Mouse (Mus musculus) c-Kit-positive CD71-negative TER-119-negative erythroid progenitor cells, embryonic 14.5 days (primary cell): ENCODE results near the gene Pphln1.

ENCODE experiments used
- DNase-seq: peaks from one replicate; pipeline ENCODE4 v3.0.0-alpha.2; 2013; ENCODE audit warnings: low read depth

Pphln1 gene

DNA sequence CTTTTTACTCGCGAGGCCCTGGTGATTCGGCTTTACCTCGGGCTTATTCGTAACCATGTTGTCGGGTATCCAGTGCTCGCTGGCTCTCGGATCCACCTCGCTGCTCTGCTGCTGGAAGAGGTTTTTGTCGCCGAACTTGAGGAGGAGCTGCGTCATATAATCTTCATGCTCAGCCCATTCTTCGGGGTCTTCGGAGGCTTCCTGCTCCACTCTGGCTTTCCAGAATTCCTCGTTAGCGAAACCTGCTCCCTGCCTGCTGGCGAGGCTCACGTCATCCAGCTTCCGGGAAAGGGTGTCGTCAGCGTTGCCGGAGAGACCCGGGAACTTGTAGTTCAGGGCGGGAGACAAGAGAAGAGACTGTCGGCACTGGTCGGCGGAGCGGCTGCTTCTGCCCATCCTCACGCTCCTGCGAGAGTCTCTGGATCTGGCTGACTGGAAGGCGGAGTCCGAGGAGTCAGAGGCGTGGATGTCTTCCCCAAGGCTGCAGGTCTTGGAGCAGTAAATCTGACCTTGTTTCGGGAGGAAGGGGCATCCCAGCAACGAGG, 105.1 kb downstream of the Pphln1 start:
- DNase-seq, result no peak

DNA sequence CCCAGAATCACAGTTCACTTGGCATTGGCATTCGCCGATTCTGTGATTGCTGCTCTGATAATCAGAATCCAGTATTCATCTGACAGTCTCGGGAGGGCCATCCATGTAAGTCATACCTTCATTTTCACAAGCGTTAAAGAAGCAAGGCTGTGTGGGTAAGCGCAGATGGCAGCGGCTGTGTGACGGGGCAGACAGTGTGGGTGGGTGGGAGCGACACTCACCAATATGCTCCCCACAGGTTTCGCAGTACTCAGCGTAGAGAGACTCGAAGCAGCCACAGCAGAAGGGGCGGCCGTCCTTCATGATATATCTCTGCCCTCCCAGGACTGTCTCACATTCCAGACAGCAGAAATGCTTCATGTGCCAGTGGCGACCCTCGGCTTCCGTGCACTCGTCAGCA, 106.7 kb downstream of the Pphln1 start:
- DNase-seq, result no peak

DNA sequence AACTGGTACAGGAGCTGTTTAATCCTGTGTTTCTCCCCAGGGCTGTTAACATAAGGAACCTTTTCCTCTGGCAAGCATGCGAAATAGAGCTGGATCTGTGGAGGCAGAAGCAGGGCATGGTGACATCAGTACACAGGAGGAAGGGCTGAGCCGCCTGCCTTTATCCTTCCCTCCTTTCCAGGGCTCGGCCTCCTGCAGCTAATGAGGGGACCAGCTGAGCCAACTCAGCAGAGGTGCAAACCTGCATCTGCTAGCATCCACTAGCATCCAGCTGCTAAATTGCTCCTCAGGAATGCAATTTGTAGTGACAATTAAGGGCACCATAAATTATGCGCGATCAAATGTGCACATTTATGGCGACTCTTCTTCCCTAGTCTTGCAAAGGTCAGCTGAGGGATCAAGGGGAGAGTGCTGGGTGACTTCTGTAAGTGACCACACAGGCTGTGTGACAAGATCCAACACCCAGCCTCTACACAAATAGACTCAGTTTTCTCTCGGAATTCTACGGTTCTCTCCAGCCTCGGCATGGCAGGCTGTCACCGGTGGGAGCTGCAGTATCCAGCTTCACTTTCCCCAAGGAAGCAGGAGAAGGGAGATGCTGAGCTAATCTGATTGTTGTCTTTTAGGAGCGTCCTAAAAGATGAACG, 112.7 kb downstream of the Pphln1 start:
- no peak for DNase-seq

DNA sequence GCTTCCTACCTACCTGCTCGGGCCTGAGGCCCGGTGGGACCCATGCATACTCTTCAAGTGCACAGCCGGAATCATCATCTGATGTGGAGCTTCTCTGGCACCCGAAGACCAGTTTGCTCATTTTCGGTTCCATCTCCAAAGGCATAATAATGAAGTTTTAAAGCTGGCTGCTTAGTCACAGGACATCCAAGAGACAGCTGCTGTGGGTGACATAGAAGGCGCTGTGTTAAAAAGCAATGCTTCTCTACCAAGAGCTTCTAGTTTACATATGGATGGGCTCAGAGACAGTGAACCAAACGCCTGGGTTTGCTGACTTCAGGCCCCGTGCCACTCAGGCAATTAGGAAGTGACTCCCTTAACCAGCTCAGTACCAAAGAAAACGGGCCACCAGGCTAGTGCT, 114.3 kb downstream of the Pphln1 start:
- DNase-seq, result no peak

DNA sequence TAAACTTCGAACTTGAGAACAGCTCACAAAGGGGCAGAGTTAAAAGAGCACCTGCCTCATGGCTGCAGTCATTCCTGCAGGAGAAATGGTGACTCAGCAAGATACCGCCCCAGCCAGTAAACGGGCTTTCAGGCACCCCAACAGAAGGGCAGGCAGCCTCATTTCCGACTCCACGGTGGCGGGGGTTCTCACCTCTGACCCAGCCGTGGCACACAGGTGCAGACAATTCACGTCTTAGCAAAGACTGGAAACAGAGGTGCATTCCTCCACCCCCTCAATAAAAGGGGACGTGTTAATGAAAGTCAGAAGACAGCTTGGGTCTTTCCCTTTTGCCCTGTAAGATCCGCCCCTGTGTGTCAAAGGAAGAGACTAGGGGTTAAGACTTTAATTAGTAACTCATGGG, 115.8 kb downstream of the Pphln1 start:
- DNase-seq, result no peak

DNA sequence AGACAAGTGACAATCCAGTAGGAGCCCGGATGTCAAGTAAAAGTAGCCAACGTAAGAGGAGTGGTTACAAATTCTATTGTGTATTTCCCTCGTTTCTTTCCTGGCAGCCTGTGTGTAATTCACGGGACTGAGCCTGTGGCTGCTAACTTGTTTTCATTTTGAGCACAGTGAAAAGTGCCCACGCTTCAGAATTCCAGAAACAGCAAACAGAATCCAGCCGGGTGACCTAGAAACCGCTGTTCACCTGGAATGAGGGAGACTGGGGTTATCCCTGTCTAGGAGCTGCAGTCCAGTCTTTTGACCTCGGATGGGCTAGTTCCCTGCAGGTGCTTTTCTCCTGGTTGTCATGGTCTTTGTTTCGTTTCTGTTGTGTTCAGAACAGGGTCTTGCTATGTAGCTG, 117.2 kb downstream of the Pphln1 start:
- no peak for DNase-seq

DNA sequence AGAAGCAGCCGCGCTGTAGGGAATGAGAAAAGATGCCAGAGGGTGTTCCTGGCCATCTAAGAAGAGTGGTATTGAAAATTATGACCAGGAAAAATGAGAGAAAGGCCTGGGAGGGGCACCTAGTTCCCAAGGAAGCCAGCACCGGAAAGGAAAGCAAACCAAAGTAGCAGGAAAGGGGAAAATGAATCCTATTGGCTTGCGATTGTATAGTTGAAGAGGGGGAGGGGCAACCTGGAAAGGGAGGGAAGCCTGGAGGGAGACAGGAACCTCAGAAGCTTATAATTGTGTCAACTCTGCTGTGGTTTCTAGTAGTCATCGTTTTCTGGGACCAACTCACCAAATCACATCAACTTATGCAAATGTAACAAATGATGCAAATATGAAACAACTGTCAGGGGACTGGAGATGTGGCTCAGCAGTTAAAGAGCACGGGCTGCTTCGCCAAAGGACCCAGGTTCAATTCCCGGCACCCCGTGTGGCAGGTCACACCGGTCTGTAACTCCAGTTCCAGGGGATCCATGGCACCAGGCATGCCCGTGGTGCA, 118.9 kb downstream of the Pphln1 start:
- DNase-seq, result no peak

DNA sequence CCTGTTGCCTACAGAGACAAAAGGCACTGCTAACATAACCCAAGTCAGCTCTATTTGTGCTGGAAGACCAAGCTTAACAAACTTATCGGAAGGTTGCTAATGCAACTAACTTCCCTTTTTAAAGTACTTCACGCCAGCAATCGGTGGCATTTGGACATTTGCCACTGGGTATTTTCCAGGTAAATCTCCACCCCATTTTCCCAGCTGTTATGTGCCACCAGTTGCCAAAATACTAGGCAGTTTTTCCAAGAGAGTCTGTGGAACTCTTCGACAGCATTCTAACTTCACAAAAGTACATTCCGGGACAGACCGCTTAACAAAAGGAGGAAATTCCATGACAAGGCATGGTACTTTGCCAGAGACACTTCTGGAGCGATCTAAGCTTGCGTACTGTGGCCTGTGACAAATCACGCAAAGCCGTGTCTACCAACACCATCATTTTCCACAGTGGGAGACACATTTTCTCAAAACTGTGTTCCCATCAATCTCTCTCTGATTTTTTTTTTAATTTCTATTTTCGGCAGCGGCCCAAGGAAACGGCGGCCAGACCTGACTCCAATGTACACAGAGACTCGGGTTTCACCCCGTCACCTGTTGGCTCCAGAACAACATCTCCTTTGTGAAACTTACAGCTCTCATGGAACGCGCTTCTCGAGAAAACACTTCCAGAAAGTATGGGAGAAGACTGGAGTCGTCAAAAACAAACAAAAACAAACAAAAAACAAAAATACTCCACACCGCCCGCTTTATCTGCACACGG, 120.2 kb downstream of the Pphln1 start:
- no peak for DNase-seq

DNA sequence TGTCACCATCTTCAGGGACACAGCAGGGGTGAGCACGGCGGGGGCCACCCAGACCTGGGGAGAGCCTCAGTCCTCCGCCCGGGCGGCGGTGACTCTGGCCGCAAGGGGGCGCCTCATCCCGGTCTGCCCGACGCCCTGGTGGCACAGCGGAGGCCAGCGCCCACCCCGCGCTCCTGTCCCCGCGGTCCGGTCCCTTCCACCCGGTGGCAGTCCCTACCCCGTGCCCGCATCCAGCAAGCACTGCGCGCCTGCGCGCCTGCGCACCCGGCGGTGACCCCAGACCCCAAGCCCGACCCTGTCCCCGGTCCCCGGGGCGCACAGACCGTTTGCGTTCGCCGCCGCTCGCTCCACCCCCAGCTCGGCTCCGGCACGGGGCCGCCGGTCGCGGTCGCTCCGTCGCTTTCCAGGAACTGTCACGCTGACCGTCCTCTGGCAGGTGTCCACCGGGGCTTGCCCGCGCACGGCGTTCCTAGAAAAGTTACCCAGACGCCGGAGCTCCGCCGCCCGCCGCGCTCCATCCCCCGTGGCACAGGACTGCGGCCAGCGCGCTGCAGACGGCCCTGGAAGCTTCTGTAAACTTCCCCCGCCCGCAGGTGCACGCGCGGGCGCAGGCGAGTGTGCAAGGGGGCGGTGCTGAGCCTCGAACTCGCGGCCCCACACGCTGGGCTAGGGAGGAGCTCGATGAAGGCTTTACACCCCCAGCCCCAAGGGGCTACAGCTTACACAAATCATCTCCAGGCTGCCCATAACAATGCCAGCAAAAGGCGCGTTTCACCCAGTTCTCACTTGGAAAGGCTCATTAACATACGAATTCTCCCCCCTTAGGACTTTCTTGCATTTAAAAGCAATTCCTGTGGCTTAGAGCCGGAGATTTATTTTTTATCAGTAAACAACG, 121.0 kb downstream of the Pphln1 start:
- peak; percentile 49 for DNase-seq

DNA sequence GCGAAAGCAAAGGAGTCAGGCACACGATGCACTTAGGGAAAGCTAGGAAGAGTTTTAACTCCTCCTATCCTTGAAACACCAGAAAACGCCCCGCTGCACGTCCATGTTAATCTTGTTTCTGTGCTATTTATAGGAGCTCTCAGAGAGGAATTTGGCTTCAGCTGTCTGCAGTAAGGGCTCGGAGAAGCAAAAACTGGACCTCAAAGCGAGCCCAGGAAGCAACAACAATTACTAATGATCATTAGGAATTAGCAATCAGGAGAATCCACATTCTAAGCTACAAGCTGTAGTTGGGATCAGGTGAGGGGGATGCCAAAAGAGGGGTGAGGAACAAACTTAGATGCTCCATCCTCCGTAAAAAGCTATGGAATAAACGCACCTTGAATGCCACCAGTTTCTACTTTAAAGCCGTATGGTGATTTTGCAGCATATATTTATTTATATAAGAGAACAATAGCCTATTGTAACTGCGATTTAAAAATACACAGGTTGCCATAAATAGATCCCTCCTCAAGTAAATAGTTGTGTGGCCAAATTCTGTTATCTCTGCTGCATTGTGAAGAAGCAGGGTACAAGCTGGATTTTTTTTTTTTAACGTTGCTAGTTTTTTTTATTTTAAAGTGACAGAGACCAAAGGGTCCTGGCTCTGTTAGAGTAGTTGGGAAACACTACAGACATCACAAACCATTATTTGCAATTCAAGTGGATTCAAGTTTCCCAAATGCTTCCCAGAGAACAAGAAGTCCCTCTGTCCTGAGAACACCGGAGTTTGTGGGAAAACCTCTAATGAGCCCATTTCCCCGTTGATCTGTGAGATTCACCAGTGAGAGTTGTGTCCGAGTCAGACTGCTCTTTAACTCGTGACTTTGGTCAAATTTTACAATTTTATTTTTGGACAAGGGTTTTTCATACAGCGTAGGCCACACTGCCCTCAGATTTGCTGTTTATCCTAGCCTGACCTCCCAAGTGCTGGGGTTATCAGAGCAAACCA, 122.0 kb downstream of the Pphln1 start:
- DNase-seq, result no peak

DNA sequence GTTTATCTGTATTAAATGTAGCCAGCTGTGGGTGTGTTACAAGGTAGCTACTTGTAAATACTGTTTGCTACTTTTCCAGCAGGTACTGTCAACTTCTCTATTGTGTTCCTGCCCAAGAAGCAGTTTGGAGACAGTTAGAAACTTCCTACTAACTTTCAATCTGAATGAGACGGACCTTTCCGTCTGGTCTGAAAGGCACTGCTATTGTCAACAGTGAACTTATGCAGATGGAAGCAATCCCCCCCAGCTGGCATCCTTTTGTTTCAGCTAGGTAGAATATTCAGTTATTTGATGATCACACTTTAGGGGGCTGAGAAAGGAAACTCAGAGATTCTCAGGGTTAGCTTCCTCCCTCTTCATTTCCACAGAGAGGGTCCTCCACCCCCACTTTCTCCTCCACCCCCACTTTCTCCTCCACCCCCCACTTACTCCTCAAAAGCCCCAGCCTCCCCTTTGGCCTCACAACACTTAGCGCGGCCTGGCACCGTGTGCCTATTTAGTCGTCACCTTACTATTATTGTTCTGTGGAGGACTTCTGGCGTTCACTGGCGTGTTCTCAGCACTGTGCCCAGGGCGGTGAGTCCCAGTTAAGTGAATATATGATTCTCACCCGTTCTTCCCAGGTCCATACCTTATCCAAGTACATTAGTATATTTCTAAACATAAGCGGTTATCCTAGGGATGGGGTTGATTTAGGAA, 123.1 kb downstream of the Pphln1 start:
- no peak for DNase-seq

DNA sequence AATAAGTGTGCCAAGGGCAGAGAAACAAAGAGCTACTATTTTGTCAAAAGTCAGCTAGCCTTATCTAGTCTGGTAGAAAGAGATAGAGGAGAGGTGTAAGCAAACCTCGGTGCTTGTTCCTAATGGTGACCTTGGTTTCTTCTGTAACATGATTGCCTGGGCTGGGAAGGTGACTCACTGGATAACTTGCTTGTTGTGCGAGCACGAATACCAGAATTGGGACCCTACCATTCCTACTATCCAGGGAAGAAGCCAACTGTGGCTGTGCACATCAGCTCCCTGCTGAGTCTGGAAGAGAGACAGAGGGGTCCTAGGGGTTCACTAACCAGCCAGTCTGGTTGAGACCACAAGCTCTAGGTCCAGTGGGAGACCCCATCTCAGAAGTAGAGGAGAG, 123.6 kb downstream of the Pphln1 start:
- no peak for DNase-seq

DNA sequence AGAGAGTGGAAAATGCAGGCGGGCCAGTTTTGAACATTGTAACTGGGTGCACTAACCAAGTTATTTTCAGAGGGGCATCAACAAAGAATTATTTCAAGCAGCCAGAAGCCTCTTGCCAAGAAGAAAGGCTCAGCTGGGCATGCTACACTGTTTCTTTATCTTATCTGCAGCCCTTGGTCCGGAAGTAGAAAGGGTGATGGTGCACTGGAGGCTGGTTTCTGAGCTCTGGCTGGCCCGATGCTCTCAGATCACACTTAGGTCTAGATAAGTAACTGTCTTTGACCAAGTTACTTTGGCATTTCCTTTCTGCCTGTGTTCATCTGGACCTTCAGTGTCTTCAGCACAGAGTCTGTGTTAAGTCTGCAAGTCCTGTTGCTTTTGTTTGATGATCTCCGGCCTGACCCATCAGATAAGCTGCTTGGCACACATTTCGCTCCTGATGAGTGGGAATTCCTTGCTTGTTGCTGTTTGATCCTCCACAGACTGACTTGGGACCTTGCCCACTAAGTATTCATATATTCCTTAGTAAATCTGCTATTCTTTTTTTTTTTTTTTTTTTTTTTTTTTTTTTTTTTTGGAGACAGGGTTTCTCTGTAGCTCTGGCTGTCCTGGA, 127.3 kb downstream of the Pphln1 start:
- no peak for DNase-seq

DNA sequence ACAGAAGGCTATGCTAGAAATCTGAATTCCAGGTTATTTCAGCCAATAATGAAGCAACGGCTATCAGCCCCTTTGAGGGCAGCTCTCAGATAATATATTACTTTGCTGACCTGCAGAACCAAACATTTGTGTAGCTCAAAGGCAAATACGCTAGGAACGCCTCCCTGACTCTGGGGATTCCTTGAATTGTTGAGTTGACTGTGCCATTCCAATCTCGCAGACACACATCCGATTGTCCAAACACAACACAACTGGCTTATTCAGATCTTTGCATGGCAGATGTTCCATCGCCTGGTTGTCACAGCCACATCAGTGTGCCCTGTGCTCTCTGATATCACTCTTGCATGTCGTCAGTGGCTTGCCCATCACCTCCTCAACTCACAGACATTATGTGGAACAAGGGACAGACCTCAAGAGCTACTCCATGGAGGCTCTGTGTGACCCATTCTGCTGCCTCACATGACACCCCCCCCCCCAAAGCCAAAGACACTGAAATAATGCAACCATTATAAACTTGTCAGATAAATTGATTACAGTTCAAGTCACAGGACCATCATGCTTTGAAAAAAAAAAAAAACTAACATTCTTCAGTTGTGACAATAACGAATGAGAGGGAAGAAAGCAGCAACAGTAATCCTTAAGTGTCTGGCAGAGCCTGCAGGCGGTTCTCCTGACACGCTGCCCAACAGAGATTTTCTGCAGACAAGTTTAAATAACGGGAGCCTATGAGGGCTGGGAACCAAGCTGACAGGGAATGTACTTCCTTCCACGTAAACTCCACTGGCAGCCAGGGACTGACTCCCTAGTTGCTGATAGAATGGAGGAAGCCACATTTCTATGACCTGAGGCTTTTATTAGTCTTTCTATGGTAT, 131.9 kb downstream of the Pphln1 start:
- DNase-seq, result no peak

DNA sequence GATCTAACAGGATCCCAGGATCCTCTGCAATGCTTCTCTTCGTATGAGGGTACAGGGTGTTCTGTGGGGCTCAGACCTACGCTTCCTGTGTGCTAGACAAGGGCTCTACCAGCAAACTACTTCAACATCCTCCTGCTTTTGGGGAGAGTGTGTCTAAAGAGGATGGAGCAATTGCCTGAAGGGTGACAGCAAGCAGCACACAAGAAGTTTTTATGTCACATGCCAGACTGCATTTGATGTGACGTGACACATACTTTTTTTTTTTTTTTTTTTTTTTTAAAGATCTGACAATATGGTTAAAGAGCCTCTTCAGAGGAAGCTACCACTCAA, 132.5 kb downstream of the Pphln1 start:
- no peak for DNase-seq

DNA sequence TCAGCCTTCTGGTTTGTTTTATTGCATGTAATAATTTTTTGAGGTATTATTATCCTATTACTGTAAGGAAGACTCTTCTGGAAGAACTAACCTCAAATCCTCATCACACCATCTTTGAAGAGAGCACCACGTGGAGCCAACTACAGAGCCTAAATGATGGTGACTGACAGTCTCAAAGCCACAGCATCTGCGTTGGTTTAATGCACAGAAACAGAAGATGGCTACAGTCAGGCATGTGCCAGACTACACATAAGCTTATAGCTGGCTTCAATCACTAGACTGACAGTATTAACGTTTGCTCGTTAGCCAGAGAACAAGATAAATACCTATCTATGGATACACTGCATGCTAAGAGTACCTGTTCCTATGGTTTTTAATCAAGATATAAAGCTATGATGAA, 138.0 kb downstream of the Pphln1 start:
- no peak for DNase-seq

DNA sequence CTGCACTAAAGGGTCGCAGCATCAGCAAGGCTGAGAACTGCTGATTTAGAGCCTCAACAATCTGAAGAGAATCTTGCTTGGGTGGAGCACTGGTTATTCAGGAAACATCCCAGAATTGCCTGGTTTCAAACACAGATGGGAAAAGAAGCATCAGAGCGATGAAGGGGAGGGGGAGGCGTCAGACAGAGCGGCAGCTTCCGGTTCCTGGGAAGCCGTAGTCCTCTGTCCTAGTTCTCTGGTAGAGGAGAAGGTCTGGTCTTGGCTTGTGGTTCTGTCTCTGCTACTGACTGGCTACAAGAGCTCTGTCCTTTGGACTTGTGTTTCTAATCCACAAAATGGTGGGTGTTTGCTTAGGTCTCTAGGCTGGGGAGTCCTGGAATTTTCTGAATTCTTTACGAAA, 139.6 kb downstream of the Pphln1 start:
- no peak for DNase-seq

DNA sequence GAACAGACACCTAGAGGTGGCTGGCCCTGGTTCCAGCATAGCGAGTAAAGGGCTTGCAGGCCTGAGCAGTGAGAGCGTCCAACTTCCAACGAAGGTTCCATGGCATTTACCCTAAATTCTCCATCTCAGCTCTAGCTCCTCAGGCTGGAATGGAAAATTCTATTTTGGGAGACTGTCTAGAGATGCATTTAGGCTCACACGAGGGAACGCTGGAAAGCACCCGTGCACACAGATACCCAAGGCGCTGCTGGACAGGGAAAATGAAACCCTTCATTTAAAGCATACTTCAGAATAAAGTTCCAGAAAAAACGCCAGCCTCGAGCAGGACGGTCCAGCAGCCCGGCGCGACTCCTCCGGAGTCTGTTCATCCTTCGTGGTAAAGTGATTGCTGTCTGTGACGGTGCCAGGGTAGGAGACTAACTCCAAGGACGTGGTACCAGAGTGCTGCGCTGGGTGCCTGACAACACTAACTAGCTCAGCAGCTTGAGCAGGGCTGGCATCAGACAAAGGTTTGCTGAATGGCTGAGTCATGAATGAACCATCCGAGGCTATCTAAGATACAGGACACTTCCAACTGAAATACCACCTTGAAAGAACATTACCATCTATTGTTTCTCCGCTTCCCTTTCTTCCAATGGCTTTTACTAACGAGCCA, 140.5 kb downstream of the Pphln1 start:
- DNase-seq, result no peak

DNA sequence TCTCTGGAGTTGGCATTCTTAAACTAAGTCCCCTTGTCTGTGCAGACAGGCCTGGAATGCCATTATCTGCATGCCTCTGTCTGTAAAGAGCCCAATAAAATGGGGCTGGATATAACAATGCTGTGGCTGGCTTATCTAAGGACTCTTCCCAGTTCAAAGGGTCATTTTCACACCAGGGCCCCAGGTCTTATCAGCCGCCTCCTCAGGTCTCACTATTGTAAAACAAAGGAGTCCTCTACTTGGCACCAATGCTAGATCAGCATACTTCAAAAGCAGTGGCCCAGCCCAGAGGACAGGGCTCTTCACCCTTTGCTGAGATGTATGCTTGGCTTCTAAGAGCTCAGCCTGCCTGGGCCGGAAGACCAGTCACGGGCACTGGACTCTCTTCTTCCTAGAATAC, 141.3 kb downstream of the Pphln1 start:
- DNase-seq, result no peak
